Mouse (Mus musculus): ENCODE data around the gene Rbm26.

Gene Rbm26

GRCm38 (mm10) chr14:105177238-105177693 lies at the start of gene Rbm26:
Gene Rbm26, minus strand, starts transcription at chr14:105177327.
- peak; percentile 96 for DNase-seq (ENCODE audit: low spot score)

- DNase-seq (ENCODE audit: low spot score): no peak
Measured at GRCm38 (mm10) chr14:105225790-105226189, 48.7 kb upstream of the Rbm26 start.

- DNase-seq (ENCODE audit: low spot score): no peak
Measured at GRCm38 (mm10) chr14:105222240-105222639, 45.1 kb upstream of the Rbm26 start.

GRCm38 (mm10) chr14:105219525-105220376 lies 42.6 kb upstream of the Rbm26 start:
- DNase-seq (ENCODE audit: low spot score): no peak

- DNase-seq (ENCODE audit: low spot score): no peak
Measured at GRCm38 (mm10) chr14:105198401-105198800, 21.3 kb upstream of the Rbm26 start.

GRCm38 (mm10) chr14:105194682-105195081 lies 17.6 kb upstream of the Rbm26 start:
- DNase-seq (ENCODE audit: low spot score): no peak

- no peak for DNase-seq (ENCODE audit: low spot score)
Measured at GRCm38 (mm10) chr14:105184866-105185265, 7.7 kb upstream of the Rbm26 start.

- DNase-seq (ENCODE audit: low spot score): no peak
Measured at GRCm38 (mm10) chr14:105182786-105183185, 5.7 kb upstream of the Rbm26 start.

- no peak for DNase-seq (ENCODE audit: low spot score)
Measured at GRCm38 (mm10) chr14:105179733-105180132, 2.6 kb upstream of the Rbm26 start.

- DNase-seq (ENCODE audit: low spot score): no peak
Measured at GRCm38 (mm10) chr14:105178996-105179395, 1.9 kb upstream of the Rbm26 start.

GRCm38 (mm10) chr14:105176381-105177168 lies 552 bp downstream of the Rbm26 start:
- peak; percentile 28 for DNase-seq (ENCODE audit: low spot score)

GRCm38 (mm10) chr14:105167181-105167580 lies 9.9 kb downstream of the Rbm26 start:
- DNase-seq (ENCODE audit: low spot score): no peak

- no peak for DNase-seq (ENCODE audit: low spot score)
Measured at GRCm38 (mm10) chr14:105164793-105165192, 12.3 kb downstream of the Rbm26 start.

GRCm38 (mm10) chr14:105161334-105161733 lies 15.8 kb downstream of the Rbm26 start:
- DNase-seq (ENCODE audit: low spot score): no peak

- no peak for DNase-seq (ENCODE audit: low spot score)
Measured at GRCm38 (mm10) chr14:105158526-105158925, 18.6 kb downstream of the Rbm26 start.

- no peak for DNase-seq (ENCODE audit: low spot score)
Measured at GRCm38 (mm10) chr14:105134076-105134475, 43.1 kb downstream of the Rbm26 start.

GRCm38 (mm10) chr14:105127715-105128385 lies 49.3 kb downstream of the Rbm26 start:
- DNase-seq (ENCODE audit: low spot score): no peak

GRCm38 (mm10) chr14:105124513-105124912 lies 52.6 kb downstream of the Rbm26 start:
- no peak for DNase-seq (ENCODE audit: low spot score)

- no peak for DNase-seq (ENCODE audit: low spot score)
Measured at GRCm38 (mm10) chr14:105115402-105115801, 61.7 kb downstream of the Rbm26 start.

- DNase-seq (ENCODE audit: low spot score): no peak
Measured at GRCm38 (mm10) chr14:105106252-105106651, 70.9 kb downstream of the Rbm26 start.

GRCm38 (mm10) chr14:105098861-105099260 lies 78.3 kb downstream of the Rbm26 start:
- no peak for DNase-seq (ENCODE audit: low spot score)

- no peak for DNase-seq (ENCODE audit: low spot score)
Measured at GRCm38 (mm10) chr14:105096221-105096620, 80.9 kb downstream of the Rbm26 start.

Measured in urinary bladder, postnatal 14 days (tissue).